Mouse (Mus musculus) cerebellum, adult 11 months (tissue): ENCODE results near the gene Gm35315.
"Not testable (repeated sequence)": the region's sequence is repeated elsewhere in the genome, so short reads cannot be mapped to it uniquely, and the experiment has no call there.

Experiments
- DNase-seq: peaks from one replicate; pipeline ENCODE4 v3.0.0; 2022

Gene Gm35315

GRCm38 (mm10) chr5:110100921-110101631, 6.9 kb upstream of the Gm35315 start:
- peak; percentile 55 for DNase-seq

GRCm38 (mm10) chr5:110099656-110100580, 5.7 kb upstream of the Gm35315 start, which contains the start of gene Plcxd1:
TSS of gene Plcxd1 (plus strand) at chr5:110099969.
- no peak for DNase-seq

DNA sequence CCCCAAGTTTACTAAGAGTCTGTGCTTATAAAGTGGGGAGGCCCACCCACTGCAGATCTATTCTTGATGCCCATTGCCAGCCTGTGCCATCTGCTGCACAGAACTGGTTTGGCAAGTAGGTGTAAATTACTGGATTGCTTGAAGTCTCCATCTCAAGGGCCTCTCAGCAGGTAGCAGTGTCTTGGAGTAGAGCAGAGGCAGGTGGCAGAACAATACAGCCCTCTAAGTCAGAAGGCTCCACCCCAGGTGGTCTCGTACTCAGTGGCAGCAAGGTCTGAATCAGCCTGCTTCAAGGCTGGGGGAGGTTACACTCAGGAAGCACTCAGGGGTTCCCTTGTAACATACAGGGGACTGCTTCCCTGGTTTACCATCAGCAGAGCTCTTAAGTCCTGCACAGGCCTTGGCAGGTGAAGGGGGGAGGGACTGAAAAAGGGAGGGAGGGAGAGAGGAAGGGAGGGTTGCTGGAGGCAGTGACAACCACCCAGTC, 4.8 kb upstream of the Gm35315 start:
- DNase-seq, result no peak

DNA sequence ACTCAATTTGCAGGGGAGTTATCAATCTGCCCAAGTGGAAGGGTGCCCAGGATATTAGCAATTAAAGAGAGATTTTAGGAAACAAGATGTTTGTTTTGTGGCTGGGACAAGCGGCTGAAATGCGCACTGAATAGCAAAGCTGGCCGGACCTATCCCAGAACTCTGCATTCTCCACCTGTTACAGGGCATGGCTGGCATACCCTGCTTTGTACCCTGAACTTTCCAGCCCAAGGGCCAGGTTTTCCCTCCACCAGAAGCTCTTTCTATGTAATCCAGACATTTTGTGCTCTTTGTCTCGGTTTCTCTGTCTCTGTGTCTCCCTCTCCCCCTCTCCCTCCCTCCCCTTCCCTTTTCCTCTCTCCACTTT, 610 bp upstream of the Gm35315 start:
- no peak for DNase-seq

DNA sequence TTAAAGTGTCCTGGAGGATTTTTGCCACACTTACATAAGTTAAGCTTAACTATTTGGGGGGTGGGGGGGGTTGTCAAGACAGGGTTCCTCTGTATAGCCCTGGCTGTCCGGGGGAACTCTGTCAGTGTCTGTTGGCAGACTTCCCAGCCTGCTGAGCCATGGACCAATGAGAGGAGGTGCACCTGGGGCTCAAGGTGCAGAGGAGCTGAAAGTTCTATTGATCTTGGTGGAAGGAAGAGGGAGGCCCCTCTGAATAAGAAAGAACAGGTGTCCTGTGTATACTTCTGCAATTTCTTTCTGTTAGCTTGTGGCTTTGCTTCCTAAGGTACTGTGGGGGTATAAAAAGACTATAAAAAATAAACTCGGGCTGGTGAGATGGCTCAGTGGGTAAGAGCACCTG, 2.7 kb downstream of the Gm35315 start:
- no peak for DNase-seq

DNA sequence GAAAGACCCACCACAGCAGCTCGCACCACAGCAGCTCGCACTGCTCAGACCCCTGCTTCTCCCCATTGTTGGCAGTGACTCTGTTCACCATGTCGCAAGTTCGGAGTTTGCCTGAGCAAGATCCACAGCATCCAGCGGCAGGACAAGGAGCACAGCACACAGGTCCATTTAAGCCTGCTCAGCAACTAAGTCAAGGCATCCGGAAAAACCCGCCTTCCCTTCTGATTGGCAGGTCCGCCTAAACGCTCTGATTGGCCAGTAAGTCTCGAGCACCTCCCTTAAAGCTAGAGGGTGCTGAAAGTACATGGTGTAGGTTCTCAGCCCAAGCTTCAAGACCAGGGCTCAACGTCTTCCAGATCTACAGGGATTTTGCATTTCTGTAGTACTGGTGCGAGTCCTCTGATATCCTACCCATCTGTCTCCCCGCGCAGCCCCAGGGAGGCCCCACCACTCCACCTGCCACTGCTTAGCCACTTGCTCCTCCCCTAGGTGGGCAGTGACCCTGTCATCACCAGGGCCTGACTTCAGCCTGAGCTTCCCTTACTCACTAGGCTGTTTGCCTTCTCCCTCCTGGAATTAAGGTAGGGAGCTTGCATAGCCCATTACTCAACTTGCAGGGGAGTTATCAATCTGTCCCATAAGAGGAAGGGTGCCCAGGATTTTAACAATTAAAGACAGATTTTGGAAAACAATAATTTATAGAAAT, 7.9 kb downstream of the Gm35315 start:
- DNase-seq, result no peak

DNA sequence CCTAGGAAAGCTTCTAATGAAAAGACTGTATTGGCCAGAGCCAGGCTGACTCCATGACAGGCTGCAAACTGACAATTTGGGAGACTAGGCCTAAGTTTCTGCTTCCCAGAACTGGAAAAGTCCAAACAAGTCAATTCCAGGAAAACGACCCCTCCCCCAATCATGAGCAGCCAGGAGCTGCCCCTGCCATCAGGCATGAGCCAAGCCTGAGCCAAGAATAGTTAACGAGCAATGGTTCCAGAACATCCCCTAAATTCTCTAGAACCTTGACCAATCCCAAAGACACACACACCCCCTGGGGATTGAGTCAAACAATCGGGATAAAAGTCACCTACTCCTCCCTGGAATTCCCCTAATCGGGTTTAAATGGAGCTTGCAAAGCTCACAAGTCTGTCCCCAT, 11.3 kb downstream of the Gm35315 start:
- no peak for DNase-seq

DNA sequence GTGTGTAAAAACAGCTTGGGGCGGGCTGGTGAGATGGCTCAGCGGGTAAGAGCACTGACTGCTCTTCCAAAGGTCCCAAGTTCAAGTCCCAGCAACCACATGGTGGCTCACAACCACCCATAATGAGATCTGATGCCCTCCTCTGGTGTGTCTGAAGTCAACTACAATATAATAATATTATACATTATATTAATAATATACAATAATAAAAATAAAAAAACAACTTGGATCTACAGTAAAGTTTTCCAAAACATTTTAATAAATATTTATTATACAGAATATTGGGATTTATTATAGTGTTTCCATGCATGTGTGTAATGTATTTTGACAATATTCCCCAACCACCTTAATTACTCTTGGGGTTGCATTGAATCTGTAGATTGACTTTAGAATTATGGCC, 21.8 kb downstream of the Gm35315 start, which contains the start of gene Gm17655:
Gene Gm17655 (minus strand): TSS at position 101 of the 400 bp plus-strand sequence.
- DNase-seq, result not testable (repeated sequence)

- peak; percentile 77 for DNase-seq
Observed at GRCm38 (mm10) chr5:110057637-110058408, 36.4 kb downstream of the Gm35315 start.
